Mouse (Mus musculus) liver, embryonic 14.5 days (tissue): ENCODE results near the gene Arap1.

ENCODE experiments used
- CTCF ChIP-seq: IDR thresholded peaks from 2 replicates; pipeline ENCODE4 v1.5.1; 2016; ENCODE audit warnings: antibody characterized with exemption, low read depth, control low read depth
- EP300 ChIP-seq: IDR thresholded peaks from 2 replicates; pipeline ENCODE4 v1.6.1; 2016; ENCODE audit warnings: antibody characterized with exemption, low read depth

GRCm38 (mm10) chr7:101410267-101410936, 62.5 kb downstream of the Arap1 start, which contains the start of gene Gm45837:
- no peak for TF ChIP-seq CTCF
- TF ChIP-seq EP300 = no peak
